Mouse (Mus musculus) ovary, postnatal 10 days (tissue): ENCODE data around the gene Eif4ebp2.

ENCODE experiments used
- DNase-seq: peaks from one replicate; pipeline ENCODE4 v3.0.0; 2022; ENCODE audit warnings: low spot score

The Eif4ebp2 gene

DNA sequence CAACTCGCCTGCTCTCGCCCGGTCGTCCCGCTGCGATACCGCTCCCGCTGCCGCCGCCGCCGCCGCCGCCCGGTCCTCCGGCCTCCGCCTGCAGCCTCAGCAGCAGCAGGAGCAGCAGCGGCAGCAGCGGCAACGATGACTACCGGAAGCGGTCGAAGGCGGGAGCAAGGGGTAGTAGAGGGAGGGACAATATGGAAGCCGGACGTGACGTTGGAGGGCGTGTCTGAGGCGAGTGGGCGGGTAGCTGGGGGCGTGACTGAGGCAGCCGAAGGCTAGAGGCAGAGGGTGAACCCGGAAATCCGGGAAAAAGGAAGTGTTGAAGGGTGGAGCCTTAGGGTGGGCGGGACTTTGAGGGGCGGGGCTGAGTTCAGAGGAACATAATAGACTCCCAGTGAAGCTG lies at the start of gene Eif4ebp2:
Eif4ebp2 (minus strand) TSS at position 17 of the 400 bp plus-strand sequence.
- DNase-seq = peak; percentile 97

DNA sequence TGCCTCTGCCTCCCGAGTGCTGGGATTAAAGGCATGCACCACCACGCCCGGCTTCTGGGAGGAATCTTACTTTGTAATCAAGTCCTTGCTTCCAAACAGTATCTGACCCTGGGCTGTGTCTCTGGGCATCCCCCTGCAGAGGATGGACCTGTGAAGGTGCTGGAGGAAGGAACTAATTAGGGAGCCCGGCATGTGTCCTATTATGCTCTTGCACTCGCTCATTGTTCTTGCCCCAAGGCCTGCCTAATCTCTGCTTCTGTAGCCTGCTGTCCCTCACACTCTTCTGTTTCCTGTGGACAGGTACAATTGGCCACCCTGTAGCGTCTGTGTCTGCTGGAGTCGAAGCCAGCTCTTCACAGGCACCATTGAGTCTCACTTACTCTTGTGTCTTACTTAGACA lies 48.3 kb upstream of the Eif4ebp2 start:
- DNase-seq = no peak

DNA sequence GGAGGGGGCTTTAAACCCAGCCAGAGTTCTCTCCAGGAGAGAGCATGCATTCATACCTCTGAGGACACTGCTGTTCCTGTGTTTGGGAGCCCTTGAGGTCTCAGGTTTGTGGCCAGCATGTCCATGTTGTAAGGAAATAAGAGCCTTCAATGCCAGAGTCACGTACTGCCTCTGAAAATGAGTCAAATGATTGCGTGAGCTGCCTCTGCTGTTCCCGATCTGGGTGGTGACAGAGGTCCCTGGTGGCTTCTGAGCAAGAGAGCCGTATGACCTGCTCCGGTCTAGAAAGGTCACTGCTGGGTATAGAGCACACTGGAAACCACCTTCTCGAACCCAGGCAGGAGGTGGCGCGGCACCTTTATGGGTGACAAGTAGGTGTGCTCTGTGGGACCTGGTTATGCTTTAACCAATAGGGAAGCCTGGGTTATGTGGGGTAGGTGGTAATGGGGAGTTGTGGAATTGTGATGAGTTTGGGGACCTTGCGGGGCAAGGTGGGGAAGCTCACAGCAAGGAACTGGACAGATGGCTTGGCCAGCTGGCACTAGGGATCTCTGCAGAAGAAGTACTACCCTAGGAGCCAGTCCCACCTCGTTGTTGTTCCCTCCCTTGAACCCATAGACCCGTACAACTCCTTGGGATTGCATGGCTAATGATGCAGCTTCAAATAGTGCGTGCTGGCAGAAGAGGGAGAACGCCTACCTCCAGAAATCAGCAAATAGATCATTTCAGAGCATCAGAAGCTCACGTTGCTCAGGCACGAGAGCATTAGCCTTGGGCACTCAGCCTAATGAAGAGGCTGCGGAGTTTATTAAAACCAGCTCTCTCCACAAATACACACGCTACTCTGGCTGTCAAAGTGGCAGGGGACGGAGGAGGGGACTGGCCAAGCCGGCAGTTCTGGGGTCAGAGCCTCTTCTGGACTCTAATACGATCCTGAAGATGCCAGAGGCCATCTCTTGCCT lies 47.3 kb upstream of the Eif4ebp2 start:
- no peak for DNase-seq

DNA sequence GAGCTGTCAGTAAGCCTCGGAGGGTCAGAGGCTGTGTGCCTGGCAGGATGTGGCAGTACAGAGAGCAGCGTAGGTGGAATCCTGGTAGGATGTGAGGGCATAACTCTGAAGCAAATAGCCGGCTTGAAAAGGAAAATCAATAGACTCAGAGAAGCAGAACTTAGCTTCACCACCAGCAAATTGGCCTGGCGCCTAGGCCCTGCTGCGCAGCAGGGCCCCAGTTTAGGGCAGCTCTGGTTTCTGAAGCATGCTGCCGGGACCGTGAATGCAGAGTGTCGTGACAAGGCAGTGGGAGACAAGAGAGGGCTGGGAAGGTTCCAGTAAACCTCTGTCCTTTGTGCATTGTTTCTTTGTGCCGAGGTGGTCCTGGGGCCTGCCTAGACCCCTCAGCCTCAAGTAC lies 43.8 kb upstream of the Eif4ebp2 start:
- DNase-seq = no peak

DNA sequence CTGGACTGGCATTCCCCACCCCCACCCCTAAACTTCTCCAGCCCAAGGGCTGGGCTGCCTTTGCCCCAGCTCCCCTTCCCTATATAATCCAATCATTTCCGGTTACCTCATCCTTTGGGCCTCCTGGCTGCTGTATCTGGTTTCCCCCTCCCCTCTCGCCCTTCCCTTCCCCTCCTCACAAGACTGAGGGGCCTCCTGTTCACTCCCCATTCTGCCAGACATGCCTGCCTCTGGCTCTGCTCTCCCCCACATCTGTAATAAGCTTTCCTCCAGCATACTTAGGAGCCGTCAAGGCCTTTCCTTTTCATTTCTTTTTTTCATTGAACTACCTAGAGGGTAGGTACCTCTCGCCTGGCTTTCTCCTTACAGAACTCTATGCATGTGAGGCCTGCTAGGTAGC lies 43.0 kb upstream of the Eif4ebp2 start:
- DNase-seq = no peak

DNA sequence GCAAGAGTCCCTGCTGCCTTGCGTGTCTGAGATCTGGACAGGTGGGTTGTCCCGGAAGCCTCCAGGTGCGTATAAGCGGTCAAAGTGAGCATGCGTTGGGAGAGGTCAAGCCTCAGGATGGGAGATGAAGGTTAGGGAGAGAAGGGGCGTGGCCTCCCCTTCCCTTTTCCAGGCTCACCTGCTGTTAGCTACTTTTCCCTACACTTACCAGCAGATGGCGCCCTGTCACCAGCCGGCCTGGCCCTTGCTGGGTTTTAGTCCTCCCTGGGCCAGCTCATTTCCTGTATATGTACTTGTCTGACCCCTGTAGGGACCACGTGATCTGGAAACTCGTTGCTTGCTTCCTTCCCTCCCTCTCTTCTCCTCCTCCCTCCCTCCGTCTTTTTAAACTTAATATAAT lies 39.6 kb upstream of the Eif4ebp2 start:
- peak; percentile 50 for DNase-seq

DNA sequence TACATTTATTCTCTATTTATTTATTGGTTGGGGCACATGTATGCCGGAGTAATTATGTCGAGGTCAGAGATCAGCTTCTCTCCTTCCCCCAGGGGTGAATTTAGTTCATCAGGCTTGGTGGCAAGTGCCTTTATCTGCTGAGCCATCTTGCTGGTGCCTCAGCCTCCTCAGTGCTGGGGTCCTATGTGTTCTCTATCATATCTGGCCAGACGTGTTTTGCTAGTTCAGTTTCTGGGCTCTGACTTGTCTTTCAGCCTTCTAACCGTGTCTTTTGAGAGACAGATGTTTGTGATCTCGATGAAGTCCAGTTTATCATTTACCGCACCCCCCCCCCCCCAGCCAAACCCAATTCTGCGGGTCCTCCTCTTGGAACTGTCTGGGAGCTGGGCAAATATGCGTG lies 39.1 kb upstream of the Eif4ebp2 start:
- no peak for DNase-seq

DNA sequence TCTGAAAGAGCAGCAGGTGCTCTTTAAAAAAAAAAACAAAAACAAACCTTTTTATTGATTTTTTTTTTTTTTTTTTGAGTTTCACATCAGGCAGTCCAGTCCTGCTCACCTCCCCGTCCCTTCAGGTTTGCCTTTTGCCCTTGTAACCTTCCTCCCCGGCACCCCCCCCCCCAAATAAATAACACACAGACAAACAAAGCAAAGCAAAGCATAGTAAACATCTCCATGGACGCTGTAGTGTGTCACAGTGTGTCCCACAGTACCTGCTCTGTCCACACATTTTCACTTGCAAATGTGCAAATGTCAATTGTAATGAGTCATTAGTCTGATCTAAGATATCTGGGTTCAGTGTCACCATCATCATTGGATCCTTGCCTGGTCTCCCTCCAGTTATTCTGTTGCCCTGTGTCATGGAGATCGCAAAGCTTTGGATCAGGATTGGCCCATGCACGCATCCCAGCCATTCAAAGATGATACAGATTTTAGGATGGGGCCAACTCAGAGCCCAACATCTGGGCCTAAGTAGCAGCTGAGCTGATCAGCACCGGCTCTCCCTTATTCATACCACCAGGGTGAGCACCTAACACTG lies 36.2 kb upstream of the Eif4ebp2 start:
- no peak for DNase-seq

DNA sequence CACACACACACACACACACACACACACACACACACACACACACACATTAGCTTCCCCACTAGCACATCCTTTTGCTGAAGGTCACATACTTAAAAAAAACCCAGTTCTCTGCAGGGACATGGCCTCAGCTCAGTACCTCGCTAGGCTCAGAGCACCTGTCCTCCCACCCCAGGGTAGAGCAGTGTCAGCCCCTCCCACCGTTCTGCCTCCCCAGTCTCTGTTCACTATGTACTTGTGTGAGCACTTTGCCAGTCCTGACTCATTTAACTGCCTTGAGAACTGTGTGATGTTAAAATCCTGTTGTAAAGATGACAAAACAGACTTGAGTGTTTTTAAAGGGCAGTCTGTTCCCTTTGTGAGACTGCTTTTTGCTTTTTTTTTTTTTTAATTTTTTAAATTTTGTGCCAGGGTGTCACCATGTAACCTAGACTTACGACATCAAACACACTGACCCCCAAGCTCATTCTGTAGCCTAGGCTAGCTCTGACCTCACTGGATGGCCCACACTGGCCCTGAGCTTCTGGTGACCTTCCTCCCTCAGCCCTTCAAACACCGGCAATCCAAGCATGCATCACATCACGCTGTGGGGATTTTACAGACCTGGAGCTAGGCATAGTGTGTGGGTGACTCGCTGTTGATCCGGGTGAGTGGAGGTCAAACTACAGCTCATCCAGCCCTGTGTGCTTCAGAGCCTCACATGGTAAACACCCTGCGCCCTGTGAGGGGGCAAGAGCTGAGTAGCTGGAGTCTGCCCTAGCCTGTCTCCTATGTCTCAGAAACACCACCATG lies 34.3 kb upstream of the Eif4ebp2 start:
- DNase-seq = no peak

DNA sequence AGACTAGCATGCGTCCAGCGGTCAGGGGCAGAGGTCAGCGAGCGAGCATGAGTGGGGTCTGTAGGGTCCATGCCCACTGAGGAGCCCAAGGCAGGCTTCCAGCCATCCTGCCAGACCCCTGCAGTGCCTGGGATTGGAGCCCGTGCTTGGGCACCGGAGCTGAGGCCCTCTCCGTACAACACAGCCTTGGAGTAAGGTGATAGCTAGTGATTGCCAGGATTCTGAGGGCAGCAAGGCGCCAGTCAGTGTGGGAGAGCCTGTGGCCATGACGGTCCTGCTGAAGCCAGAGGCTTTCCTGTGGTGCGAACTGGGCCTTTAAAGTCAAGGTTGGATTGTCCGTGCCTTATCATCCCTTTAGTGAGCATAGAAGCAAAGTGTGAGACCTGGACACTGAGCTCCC lies 32.3 kb upstream of the Eif4ebp2 start:
- DNase-seq = no peak

DNA sequence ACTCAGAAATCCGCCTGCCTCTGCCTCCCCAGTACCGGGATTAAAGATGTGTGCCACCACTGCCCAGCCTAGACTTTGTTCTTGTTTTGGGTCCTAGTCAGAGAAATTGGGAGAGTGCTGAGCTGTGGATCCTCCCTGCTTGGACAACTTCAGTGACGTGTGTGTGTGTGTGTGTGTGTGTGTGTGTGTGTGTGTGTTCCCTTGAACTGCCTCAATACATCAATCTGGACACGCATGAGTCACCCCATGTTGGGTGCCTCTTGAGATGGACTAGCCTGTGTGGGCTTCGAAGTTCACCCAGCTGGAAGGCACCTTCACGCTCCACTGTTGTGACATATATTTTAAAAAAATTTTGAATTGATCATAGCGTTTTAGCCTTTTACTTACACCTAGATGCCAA lies 30.3 kb upstream of the Eif4ebp2 start:
- no peak for DNase-seq

DNA sequence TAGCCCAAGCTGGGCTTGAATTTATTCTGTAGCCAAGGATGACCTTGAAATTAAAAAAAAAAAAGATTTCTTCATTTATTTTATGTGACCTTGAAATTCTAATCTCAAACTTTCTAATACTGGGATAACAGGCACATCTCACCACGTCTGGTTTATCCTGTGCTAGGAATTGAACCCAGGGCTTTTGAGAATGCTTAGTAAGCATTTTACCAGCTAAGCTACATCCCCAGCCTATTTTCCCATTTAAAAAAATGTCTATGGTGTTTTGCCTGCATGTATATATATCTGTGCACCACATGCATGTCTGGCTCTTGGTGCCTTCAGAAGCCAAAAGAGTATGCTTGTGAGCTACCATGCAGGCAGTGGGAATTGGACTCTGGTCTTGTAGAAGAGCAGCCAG lies 28.0 kb upstream of the Eif4ebp2 start:
- no peak for DNase-seq

DNA sequence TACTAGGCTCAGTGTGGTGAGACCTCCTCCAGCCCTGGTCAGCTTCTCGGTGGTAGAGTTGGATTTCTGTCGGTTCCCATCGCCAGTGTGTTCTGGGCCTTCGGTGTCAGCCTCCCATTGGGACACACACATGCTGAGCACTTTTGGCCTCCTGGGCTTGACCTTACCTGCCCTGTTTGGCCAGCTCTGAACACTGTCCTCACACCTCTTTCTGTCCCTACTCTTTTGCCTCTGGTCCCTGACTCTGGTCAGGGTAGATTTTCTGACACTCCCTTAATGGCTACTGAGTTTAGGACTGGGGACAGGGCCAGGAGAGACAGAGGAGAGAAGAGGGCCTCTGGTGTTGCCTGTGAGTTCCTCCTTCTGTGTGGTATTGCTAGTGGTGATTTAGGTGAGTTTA lies 27.5 kb upstream of the Eif4ebp2 start:
- DNase-seq = no peak

DNA sequence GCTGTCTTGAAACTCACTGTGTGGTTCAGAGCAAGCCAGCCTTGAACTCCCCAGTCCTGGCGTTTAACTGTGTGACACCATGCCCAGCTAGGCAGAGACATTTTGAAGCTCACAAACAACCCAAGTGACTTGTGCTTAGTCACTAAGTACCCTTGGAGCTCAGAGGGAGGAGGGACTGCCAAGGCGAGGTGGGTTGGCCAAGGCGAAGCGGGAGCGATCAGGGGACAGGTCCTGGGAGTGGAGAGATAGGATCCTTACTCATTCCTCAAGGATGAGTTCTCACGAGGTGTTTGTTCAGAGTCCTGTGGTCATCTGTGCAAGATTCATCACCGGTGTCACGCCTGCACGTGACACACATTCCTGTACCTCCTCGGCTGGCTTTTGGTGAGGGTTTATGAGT lies 27.0 kb upstream of the Eif4ebp2 start:
- DNase-seq = no peak

DNA sequence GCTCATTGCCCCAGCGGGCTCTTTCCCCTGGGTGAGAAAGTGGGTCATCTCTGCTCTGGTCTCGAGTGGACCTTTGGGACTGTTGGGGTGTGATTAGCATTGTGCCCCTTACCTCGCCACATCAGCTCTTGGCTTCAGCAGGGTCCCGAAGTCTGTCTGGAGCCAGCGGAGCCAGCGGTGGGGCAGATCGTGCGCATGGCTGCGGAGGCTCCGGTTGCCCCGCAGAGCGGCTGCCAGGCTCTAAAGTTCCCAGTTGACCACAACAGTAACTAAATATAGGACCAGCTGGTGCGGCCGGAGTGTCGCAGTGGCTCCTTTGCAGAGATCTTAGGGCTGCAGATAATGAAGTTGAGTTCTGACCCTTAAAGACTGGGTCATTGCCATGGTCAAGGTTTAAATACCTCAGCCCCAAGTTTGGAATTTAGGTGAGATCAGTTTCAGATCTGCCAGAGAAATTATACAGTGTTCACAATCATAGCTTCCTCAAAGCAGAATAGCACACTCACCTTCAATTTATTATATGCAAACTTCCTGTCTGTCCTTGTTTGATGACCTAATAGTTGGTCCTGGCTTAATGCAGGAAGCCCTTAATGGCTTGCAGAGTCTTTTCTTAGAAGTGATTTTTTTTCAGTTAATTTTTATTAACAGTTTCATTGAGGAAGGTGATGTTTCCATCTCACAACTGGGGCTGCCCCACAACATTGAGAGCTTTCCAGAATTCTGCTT lies 24.1 kb upstream of the Eif4ebp2 start:
- DNase-seq = no peak

DNA sequence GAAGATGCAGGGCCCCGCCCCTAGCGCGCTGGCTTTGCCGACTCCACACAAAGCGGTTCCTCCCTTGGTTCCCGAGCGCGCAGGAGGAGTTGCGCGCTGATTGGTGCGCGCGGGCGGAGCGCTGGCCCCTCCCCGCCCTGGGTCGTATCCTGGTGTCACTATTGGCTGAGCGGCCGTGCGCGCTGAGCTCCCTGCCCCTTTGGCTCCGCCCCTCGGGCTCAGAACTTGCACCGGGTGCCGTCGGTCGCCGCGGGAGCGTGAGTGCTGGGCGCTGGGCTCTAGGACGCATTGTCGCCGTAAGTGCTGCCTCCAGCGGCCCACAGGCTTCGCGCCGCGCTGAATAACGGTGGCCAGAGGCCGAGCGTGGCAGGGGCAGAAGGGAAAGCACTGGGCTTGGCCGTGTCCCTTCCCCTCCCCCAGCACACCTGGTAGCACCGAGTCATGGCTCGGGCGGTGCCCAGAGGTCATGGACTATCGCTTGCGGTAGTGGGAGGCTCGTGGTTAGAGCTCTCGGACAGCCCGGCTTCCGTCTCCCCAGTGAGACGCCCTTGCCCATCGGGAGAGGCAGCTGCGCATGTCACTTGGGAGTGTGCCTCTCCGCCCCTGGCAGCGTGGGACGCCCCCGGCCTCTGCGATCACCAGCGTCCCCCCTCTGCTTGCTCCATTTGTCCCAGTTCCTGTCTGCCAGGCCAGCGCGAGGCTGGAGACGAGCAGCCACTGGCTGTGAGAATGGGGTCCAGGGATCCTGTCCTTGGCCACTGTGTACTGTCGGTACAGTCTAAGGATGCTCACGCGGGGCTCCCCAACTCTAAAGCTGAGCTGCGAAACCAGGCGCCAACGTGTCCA lies 23.4 kb upstream of the Eif4ebp2 start, which contains the start of gene Lrrc20:
Lrrc20 (plus strand) TSS at position 208 of the 846 bp plus-strand sequence.
- DNase-seq = peak; percentile 63

DNA sequence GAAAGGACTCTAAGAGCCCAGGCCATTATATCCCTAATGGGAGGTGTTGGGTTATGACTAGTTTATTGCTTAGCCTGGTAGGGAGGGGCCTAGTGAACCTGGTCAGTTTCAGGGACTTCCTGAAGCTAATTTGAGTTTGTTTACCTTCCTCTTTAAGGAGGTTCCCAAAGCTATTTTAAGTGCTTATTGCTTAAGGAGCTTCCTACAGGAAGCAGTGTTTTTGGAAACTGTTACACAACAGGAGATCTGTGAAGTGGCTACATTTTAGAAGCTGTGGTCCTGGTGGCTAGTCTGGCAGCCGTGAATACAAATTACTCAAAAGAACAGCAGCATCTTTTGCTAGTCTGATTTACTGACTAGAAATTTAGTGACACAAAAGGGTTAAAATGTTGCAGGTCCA lies 21.9 kb upstream of the Eif4ebp2 start:
- no peak for DNase-seq

DNA sequence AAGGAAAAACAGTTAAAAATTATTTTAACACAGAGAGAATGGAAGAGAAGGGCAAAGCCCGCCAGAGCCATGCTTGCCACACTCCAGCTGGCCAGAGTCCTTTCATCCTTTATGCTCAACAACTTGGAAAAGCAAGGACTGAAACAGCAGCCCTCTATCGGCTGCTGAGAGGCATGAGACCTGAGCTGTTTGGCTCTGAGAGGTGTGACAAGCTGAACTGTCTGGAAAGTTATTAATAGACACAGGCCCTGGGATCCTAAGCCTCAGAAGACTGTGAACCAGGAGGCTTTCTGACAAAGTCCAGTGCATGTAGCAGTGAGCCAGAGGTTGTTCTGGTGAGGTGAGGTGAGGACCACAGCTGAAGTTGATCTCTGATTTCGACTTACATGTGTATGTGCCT lies 21.2 kb upstream of the Eif4ebp2 start:
- no peak for DNase-seq

DNA sequence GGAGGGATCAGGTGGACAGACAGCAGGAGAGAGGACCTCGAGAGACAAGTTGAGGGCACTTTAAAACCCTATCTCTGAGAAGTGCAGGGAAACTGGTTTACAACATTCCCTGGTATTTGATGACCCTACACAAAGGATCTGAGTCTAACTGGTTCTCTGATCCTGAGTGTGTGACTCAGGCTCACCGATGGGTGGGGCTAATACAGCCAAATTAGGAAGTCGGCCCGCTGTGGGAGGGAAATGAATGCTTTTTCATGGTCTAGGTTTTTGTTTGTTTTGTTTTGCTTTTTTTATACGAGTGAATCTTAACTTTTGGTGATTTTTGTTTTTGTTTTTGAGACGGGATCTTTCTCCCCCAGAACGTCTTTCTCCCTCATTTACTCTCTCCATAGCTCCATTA lies 16.4 kb upstream of the Eif4ebp2 start:
- no peak for DNase-seq

DNA sequence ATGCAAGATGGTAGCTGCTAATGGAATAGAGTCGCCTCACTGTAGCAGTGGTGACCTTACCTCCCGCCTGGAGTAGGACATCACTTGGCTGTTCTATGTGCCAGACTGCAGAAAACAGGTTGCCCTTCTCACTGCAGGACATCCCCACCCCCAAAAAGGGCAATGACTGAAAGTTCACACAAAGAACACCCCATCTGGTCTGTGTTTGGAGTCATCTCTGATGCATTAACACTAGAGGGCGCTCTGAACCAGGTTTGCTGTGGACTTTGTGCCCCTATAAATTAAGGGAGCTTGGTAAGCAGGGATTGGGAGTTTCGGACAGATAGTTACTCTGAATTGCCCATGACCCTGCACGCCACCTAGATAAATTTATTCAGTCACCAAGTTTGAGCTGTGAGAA lies 14.4 kb upstream of the Eif4ebp2 start:
- DNase-seq = no peak

DNA sequence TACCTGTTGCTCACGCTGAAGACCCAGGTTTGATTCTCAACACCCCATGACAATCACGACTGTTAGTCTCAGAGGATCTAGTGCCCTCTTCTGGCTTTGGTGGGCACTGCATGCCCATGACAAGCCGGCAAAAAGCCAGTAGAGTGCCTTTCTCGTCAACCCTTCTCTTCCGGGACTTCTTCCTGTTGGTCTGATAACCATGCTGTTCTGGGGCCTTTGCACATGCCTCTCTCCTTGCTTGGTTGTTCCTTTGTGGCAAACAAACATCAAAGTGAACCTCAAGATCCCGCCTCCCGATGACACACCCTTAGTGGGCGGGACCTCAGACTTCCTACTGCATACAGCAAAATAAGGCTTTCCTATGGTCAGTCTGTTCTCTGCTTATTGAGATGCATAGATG lies 13.8 kb upstream of the Eif4ebp2 start:
- DNase-seq = no peak
